Mouse (Mus musculus): ENCODE measurements around the gene Sp2.
A peak's percentile ranks its signal among the peaks of the same experiment; 100 is the strongest.

- TF ChIP-seq MAZ (IDR thresholded peaks at IDR 0.05; ENCODE audit: low read depth, low read length): no peak
- TF ChIP-seq JUN (IDR thresholded peaks at IDR 0.05; ENCODE audit: insufficient read depth, low read depth, low read length): no peak
- peak; percentile 81 for TF ChIP-seq USF2 (conservative IDR thresholded peaks at IDR 0.05; ENCODE audit: low read depth, low read length)
- TF ChIP-seq MYC (IDR thresholded peaks at IDR 0.05; ENCODE audit: low read depth, low read length): peak; percentile 96
- TF ChIP-seq CTCF (conservative IDR thresholded peaks at IDR 0.05 in 1 of 2, IDR thresholded peaks at IDR 0.05 in 1 of 2; ENCODE audit: low read depth in 2 of 2, low read length in 2 of 2): no peak
These were observed 14.1 kb upstream of the Sp2 start for GRCm38 (mm10) chr11:96996773-96997379.

Data from CH12.LX (cell line).